Mouse (Mus musculus) liver, embryonic 14.5 days (tissue): ENCODE data around the gene Cnr2.

ENCODE experiments used
- CTCF ChIP-seq: IDR thresholded peaks from 2 replicates; pipeline ENCODE4 v1.5.1; 2016; ENCODE audit warnings: antibody characterized with exemption, low read depth, control low read depth
- EP300 ChIP-seq: IDR thresholded peaks from 2 replicates; pipeline ENCODE4 v1.6.1; 2016; ENCODE audit warnings: antibody characterized with exemption, low read depth

DNA sequence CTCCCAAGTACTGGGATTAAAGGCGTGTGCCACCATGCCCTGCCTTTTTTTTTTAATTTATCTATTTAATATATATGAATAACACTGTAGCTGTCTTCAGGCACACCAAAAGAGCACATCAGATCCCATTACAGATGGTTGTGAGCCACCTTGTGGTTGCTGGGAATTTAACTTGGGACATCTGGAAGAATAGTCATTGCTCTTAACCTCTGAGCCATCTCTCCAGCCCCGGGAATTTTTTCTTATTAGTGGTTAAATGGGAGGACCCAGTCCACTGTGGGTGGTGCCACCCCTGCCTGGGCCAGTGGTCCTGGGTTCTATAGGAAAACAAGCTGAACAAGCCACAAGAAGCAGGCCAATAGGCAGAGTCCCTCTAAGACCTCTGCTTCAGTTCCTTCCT, 17.5 kb upstream of the Cnr2 start:
- TF ChIP-seq CTCF: peak; percentile 25; the same call in 1 of the 2 replicates
- TF ChIP-seq EP300: no peak
